Mouse (Mus musculus): ENCODE measurements around the gene Tulp3.
A peak's percentile ranks its signal among the peaks of the same experiment; 100 is the strongest.
"Not testable (repeated sequence)": the region's sequence is repeated elsewhere in the genome, so short reads cannot be mapped to it uniquely, and the experiment has no call there.

Gene Tulp3

GRCm38 (mm10) chr6:128358999-128359398 is 3.3 kb upstream of the Tulp3 start:
- DNase-seq (ENCODE audit: low read depth, low spot score): peak; percentile 22

- DNase-seq (ENCODE audit: low read depth, low spot score): no peak
Measured at GRCm38 (mm10) chr6:128355201-128355681, 410 bp downstream of the Tulp3 start.

GRCm38 (mm10) chr6:128354140-128354539 is 1.5 kb downstream of the Tulp3 start:
- no peak for DNase-seq (ENCODE audit: low read depth, low spot score)

GRCm38 (mm10) chr6:128349711-128350110 is 5.9 kb downstream of the Tulp3 start:
- DNase-seq (ENCODE audit: low read depth, low spot score): no peak

GRCm38 (mm10) chr6:128346782-128347181 is 8.9 kb downstream of the Tulp3 start:
- no peak for DNase-seq (ENCODE audit: low read depth, low spot score)

GRCm38 (mm10) chr6:128345623-128346022 is 10.0 kb downstream of the Tulp3 start:
- no peak for DNase-seq (ENCODE audit: low read depth, low spot score)

GRCm38 (mm10) chr6:128341956-128342723 is 13.5 kb downstream of the Tulp3 start:
- DNase-seq (ENCODE audit: low read depth, low spot score): no peak

GRCm38 (mm10) chr6:128338876-128339275 is 16.8 kb downstream of the Tulp3 start:
- no peak for DNase-seq (ENCODE audit: low read depth, low spot score)

GRCm38 (mm10) chr6:128337467-128337866 is 18.2 kb downstream of the Tulp3 start:
- DNase-seq (ENCODE audit: low read depth, low spot score): no peak

- DNase-seq (ENCODE audit: low read depth, low spot score): no peak
Measured at GRCm38 (mm10) chr6:128334397-128335124, 21.1 kb downstream of the Tulp3 start.

- DNase-seq (ENCODE audit: low read depth, low spot score): peak; percentile 65
Measured at GRCm38 (mm10) chr6:128318317-128318716, 37.3 kb downstream of the Tulp3 start.

GRCm38 (mm10) chr6:128315597-128315996 is 40.1 kb downstream of the Tulp3 start:
- DNase-seq (ENCODE audit: low read depth, low spot score): no peak

GRCm38 (mm10) chr6:128314796-128315195 is 40.9 kb downstream of the Tulp3 start:
- DNase-seq (ENCODE audit: low read depth, low spot score): no peak

- peak; percentile 70 for DNase-seq (ENCODE audit: low read depth, low spot score)
Measured at GRCm38 (mm10) chr6:128308311-128308710, 47.3 kb downstream of the Tulp3 start.

GRCm38 (mm10) chr6:128304801-128305200 is 50.9 kb downstream of the Tulp3 start:
- no peak for DNase-seq (ENCODE audit: low read depth, low spot score)

GRCm38 (mm10) chr6:128302640-128303039 is 53.0 kb downstream of the Tulp3 start:
- not testable (repeated sequence) for DNase-seq (ENCODE audit: low read depth, low spot score)

- DNase-seq (ENCODE audit: low read depth, low spot score): no peak
Measured at GRCm38 (mm10) chr6:128301891-128302290, 53.8 kb downstream of the Tulp3 start.

- DNase-seq (ENCODE audit: low read depth, low spot score): no peak
Measured at GRCm38 (mm10) chr6:128301458-128301857, 54.2 kb downstream of the Tulp3 start.

GRCm38 (mm10) chr6:128300134-128301001 is 55.3 kb downstream of the Tulp3 start, which contains the start of gene Tead4:
TSS of gene Tead4 (minus strand) at chr6:128300823.
- no peak for DNase-seq (ENCODE audit: low read depth, low spot score)

- DNase-seq (ENCODE audit: low read depth, low spot score): no peak
Measured at GRCm38 (mm10) chr6:128299292-128300133, 56.1 kb downstream of the Tulp3 start.

GRCm38 (mm10) chr6:128298246-128298645 is 57.4 kb downstream of the Tulp3 start:
- no peak for DNase-seq (ENCODE audit: low read depth, low spot score)
